Mouse (Mus musculus) MEL-GATA-1-ER (cell line): ENCODE data around the gene Dpm2.

Source experiments
- DNase-seq: peaks from one replicate; pipeline ENCODE4 v3.0.0-alpha.2; 2012; ENCODE audit warnings: low read depth; ENCODE audit errors: extremely low read depth

The Dpm2 gene

GRCm38 (mm10) chr2:32570698-32571494 is at the start of gene Dpm2:
Gene Dpm2, plus strand, starts transcription at chr2:32570858.
- DNase-seq = peak; percentile 90

GRCm38 (mm10) chr2:32524536-32525031 is 46.1 kb upstream of the Dpm2 start:
- DNase-seq = no peak

- no peak for DNase-seq
Measured at GRCm38 (mm10) chr2:32525816-32526215, 44.8 kb upstream of the Dpm2 start.

DNA sequence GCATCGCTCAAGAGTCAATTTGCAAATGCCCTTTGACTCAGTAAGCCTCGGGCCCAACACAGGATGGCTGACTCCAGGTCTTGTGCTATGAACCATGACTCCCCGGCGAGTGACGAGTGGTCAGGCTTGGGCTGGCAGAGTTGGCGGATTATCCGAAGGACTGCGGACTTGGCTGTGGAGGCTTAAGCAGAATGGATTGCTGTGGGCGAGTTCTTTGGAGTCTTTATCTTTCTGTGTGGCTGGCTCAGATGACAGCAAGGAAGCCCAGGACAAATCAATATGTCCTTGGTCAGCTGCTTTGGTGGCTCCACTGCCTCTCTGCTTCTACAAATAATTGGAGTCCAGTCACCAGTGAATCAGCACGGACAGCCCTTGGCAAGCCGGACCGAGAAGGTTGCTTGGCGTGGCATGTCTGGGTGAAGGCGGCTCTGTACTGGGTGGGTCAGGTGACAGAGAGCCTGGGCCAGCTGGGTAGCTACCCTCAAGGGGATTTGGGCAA is 43.1 kb upstream of the Dpm2 start:
- DNase-seq = no peak

- no peak for DNase-seq
Measured at GRCm38 (mm10) chr2:32528326-32528725, 42.3 kb upstream of the Dpm2 start.

DNA sequence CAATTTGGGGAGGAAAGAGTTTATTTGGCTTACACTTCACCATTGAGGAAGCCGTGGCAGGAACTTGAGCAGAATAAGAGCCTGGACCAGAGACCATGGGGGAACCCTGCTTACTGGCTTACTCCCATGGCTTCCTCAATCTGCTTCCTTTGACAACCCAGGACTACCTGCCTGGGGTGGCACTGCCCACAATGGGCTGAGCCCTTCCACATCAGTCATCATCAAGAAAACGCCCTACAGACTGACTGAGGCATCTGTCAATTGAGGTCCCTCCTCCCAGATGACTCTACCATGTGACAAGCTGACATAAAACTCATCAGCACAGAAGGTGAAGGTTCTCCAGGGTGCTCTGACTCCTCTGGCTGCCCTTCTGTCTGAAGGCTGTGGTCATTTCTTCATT is 40.2 kb upstream of the Dpm2 start:
- no peak for DNase-seq

GRCm38 (mm10) chr2:32533163-32533562 is 37.5 kb upstream of the Dpm2 start:
- DNase-seq = no peak

- peak; percentile 53 for DNase-seq
Measured at GRCm38 (mm10) chr2:32534061-32534732, 36.5 kb upstream of the Dpm2 start.

- DNase-seq = peak; percentile 80
Measured at GRCm38 (mm10) chr2:32534733-32535471, 35.8 kb upstream of the Dpm2 start, which contains the start of gene Fam102a. Gene Fam102a, plus strand, starts transcription at chr2:32535332.

DNA sequence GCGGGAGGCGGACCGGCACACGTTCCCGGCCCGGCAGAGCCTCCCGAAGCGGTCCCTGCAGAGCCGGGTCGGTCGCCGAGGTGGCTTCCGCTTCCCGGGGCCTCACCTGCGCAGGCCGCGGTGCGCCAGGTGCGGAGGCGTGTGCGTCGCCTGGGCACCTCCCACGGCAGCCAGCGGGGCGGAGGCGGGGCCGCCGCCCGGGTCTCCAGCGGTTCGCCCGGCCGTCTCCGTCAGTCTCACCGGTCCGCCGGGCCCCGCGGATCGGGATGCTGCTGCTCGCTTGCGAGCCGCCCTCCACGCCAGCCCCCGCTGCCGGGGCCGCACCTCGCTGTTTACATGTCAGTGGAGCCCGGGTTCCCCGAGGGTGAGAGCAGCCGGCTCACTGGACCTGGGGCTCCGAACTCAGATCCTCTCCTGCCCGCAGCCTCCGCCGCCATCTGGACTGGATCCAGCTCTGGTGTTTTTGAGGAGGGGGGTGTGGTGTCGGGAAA is 35.1 kb upstream of the Dpm2 start:
- no peak for DNase-seq

- DNase-seq = no peak
Measured at GRCm38 (mm10) chr2:32536086-32536633, 34.5 kb upstream of the Dpm2 start.

GRCm38 (mm10) chr2:32536634-32537359 is 33.9 kb upstream of the Dpm2 start:
- DNase-seq = peak; percentile 78

GRCm38 (mm10) chr2:32537360-32537905 is 33.2 kb upstream of the Dpm2 start:
- peak; percentile 37 for DNase-seq

DNA sequence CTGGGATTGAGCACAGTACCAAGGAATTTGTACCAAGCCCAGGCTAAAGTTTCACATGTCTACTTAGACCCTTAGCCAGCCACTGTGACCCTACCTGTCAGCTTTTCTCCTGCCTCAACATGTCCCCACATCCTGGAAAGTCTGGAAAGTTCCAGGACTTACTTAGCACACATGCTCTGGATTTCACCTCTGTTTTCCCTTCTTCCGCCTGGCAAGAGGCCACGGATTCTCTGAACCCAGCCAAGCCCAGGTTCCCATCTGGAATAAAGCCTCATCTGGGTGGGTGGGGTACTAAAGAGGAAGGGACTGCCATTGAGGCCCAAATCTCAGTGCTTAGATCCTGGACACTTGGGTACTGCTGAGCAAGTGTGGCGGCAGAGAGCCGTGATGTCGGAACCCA is 32.7 kb upstream of the Dpm2 start:
- DNase-seq = no peak

GRCm38 (mm10) chr2:32538461-32538860 is 32.2 kb upstream of the Dpm2 start:
- no peak for DNase-seq

DNA sequence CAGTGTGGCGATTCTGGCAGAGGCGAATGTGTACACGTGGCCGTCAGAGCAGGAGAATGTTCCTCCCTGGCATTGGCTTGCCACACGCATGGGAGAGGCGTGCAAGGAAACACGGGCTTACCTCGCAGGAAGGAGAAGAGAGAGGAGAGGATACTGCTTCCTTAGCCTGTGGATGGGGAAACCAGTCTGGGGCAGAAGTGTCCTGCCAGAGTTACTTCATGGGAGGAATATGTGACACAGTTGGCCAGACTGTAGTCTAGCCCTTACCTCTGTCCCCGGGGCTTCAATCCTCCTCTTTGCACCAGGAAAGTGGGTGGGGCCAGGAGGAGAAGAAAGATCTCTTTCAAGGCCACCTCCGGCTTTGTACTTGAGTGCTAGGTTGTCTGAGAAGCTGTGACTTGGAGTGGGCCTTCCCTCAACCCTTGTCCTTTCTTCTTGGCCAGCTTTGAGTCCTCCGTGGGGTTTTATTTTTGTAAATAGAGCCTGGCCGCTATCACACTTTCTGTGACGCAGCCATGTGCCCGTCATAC is 31.1 kb upstream of the Dpm2 start:
- DNase-seq = no peak

DNA sequence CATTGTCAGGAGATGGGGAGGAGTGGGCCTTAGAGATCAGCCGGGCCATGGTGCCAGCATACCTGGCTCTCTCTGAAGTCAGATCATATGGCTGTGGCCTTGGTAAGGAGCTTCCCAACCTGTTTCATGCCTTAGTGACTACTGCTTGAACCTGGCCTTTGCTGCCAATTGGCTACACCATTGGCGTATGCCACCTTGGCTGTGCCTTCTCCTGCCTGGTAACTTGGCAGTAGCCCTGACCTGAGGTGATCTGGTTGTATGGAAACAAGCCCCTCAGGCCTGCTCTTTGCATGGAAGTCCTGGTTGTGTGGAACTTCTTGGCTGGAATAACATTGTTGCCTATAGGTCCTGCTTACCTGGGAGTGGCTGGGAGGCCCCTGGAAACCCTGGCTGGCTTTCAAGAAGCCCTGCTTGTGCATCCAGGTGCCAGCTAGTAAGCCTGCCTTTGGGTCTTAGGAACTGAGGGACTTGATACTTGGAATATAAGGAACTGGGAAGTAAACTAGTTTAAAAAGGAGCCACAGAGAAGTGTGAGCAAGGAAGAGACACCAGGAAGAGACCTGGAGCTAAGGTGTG is 29.2 kb upstream of the Dpm2 start:
- no peak for DNase-seq

- DNase-seq = no peak
Measured at GRCm38 (mm10) chr2:32541986-32542573, 28.6 kb upstream of the Dpm2 start.

DNA sequence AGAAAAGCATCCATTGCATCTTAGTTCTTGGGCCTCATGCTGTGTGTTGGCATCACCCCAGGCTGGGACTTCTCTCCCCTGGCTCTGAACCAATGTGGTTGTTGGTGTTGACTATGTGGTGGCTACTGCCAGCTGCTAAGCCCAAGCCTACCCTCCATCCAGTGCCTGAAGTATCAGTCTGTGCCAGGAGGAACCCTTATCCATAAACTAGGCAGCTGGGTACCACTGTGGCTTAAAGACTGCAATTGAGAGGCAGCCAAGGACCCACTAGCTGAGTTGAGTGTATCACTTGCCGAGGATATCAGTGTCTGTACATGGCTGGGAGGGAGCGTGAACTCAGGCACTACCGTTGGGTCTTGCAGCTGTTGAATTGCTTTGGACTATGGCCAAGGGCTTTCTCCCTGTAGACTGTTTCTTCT is 27.6 kb upstream of the Dpm2 start:
- no peak for DNase-seq
